Mouse (Mus musculus) R1 (cell line): ENCODE measurements around the gene Suclg2.
A peak's percentile ranks its signal among the peaks of the same experiment; 100 is the strongest.

Experiments
- DNase-seq: peaks from one replicate; pipeline ENCODE4 v3.0.0-alpha.2; 2018; ENCODE audit warnings: low read depth, low spot score

The Suclg2 gene

GRCm38 (mm10) chr6:95621821-95622220, 96.8 kb downstream of the Suclg2 start:
- DNase-seq, result peak; percentile 23

GRCm38 (mm10) chr6:95620804-95621203, 97.8 kb downstream of the Suclg2 start:
- DNase-seq, result no peak

- no peak for DNase-seq
Measured at GRCm38 (mm10) chr6:95619817-95620216, 98.8 kb downstream of the Suclg2 start.

GRCm38 (mm10) chr6:95618434-95618833, 100.2 kb downstream of the Suclg2 start:
- no peak for DNase-seq

- DNase-seq, result no peak
Measured at GRCm38 (mm10) chr6:95613228-95613627, 105.4 kb downstream of the Suclg2 start.

GRCm38 (mm10) chr6:95612412-95613022, 106.1 kb downstream of the Suclg2 start:
- DNase-seq, result no peak

GRCm38 (mm10) chr6:95611059-95611458, 107.5 kb downstream of the Suclg2 start:
- no peak for DNase-seq

GRCm38 (mm10) chr6:95608123-95608522, 110.5 kb downstream of the Suclg2 start:
- DNase-seq, result no peak

GRCm38 (mm10) chr6:95600731-95601130, 117.9 kb downstream of the Suclg2 start:
- DNase-seq, result peak; percentile 72

- peak; percentile 9 for DNase-seq
Measured at GRCm38 (mm10) chr6:95596766-95597750, 121.5 kb downstream of the Suclg2 start.

- DNase-seq, result no peak
Measured at GRCm38 (mm10) chr6:95595852-95596251, 122.7 kb downstream of the Suclg2 start.

GRCm38 (mm10) chr6:95594239-95594638, 124.4 kb downstream of the Suclg2 start:
- no peak for DNase-seq

- no peak for DNase-seq
Measured at GRCm38 (mm10) chr6:95592396-95592795, 126.2 kb downstream of the Suclg2 start.

- no peak for DNase-seq
Measured at GRCm38 (mm10) chr6:95590463-95590862, 128.1 kb downstream of the Suclg2 start.

GRCm38 (mm10) chr6:95587108-95587796, 131.3 kb downstream of the Suclg2 start:
- DNase-seq, result no peak

GRCm38 (mm10) chr6:95581893-95582292, 136.7 kb downstream of the Suclg2 start:
- no peak for DNase-seq

GRCm38 (mm10) chr6:95579792-95580191, 138.8 kb downstream of the Suclg2 start:
- DNase-seq, result no peak

- DNase-seq, result no peak
Measured at GRCm38 (mm10) chr6:95575531-95575930, 143.1 kb downstream of the Suclg2 start.

- peak; percentile 60 for DNase-seq
Measured at GRCm38 (mm10) chr6:95574867-95575266, 143.7 kb downstream of the Suclg2 start.

- no peak for DNase-seq
Measured at GRCm38 (mm10) chr6:95574389-95574788, 144.2 kb downstream of the Suclg2 start.

- DNase-seq, result no peak
Measured at GRCm38 (mm10) chr6:95573035-95573759, 145.4 kb downstream of the Suclg2 start.
